Mouse (Mus musculus) ES-Bruce4 (cell line): ENCODE measurements around the gene Hivep2.

Experiments
- CTCF ChIP-seq: IDR thresholded peaks from one replicate; pipeline ENCODE4 v1.8.1; 2011; ENCODE audit warnings: low read depth, low read length
- POLR2A ChIP-seq: IDR thresholded peaks from one replicate; pipeline ENCODE4 v1.8.1; 2011; ENCODE audit warnings: low read length; ENCODE audit not compliant: insufficient read depth

GRCm38 (mm10) chr10:14034790-14035189 lies 68.9 kb downstream of the Hivep2 start:
- no peak for TF ChIP-seq CTCF
- TF ChIP-seq POLR2A = no peak
